Mouse (Mus musculus) kidney, postnatal 36 days (tissue): ENCODE measurements around the gene Zfp526.

Source experiments
- DNase-seq, 2 experiments: peaks; one replicate each; pipeline ENCODE4 v3.0.0; 2021 to 2022; ENCODE audit warnings: mixed read lengths in 2 of 2

Zfp526 gene

GRCm38 (mm10) chr7:25269029-25269428 lies 47.8 kb downstream of the Zfp526 start:
- DNase-seq, result no peak

GRCm38 (mm10) chr7:25269545-25270271 lies 48.5 kb downstream of the Zfp526 start:
- DNase-seq, result peak in 1 of 2 experiments; percentile 59

- no peak for DNase-seq
Observed at GRCm38 (mm10) chr7:25270652-25271633, 49.7 kb downstream of the Zfp526 start.

GRCm38 (mm10) chr7:25271651-25272444 lies 50.6 kb downstream of the Zfp526 start:
- no peak for DNase-seq

GRCm38 (mm10) chr7:25272445-25273258 lies 51.4 kb downstream of the Zfp526 start:
- DNase-seq, result no peak

- no peak for DNase-seq
Observed at GRCm38 (mm10) chr7:25273259-25274241, 52.3 kb downstream of the Zfp526 start.

- DNase-seq, result no peak
Observed at GRCm38 (mm10) chr7:25274571-25274970, 53.3 kb downstream of the Zfp526 start.

- DNase-seq, result no peak
Observed at GRCm38 (mm10) chr7:25274996-25275395, 53.8 kb downstream of the Zfp526 start.

- no peak for DNase-seq
Observed at GRCm38 (mm10) chr7:25275555-25276298, 54.5 kb downstream of the Zfp526 start.
